Mouse (Mus musculus): Measurements from ENCODE around the gene Wdr86. TPM values are rescaled to one million over a fixed set of nuclear protein-coding genes. Genes with fewer than 3 reads are reported as not detected.

Wdr86 gene
- polyA plus RNA-seq, 1 experiment from 2014 or later: 17.5 TPM

DNA sequence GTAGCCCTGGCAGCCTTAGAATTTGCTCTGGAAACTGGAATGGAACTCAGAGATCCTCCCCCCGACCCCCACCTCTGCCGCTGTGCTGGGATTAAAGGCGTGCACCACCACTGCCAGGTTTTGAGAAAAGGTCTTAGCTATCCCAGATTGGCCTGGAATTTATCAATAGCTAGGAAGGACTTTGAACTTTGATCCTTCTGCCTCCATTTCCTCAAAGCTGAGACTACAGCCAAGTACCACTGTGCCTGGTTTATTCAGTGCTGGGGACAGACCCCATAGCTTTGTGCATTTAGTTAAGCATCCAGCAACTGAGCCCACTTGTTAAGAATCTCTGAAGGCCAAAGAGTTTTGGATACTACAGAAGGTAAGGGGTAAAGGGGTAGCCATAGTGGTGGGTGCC is 26.4 kb upstream of the Wdr86 start:
- no peak for DNase-seq (ENCODE audit: low spot score)
- Histone ChIP-seq H3K36me3 (ENCODE audit: control insufficient read depth, insufficient read depth, low read length) (no peaks in the 10 kb centered on the region), H3K27ac (ENCODE audit: low read depth, low read length) (no peak overlapping the region), H3K4me2 (replicated peaks; ENCODE audit: low read depth, low read length) (no peak overlapping the region), H3K9me3 (ENCODE audit: control insufficient read depth, low read length) (no peaks in the 10 kb centered on the region), H3K4me3 (ENCODE audit: low read depth, low read length) (no peak overlapping the region), H3K4me1 (replicated peaks; ENCODE audit: control insufficient read depth, insufficient read depth, low read length) (no peaks in the 10 kb centered on the region), H3K27me3 (ENCODE audit: control insufficient read depth, insufficient read depth, low read length) (no peaks in the 10 kb centered on the region), H3K9ac (ENCODE audit: low read depth, low read length) (no peak overlapping the region)
- WGBS: 63% methylated on average over 3 of the region's 3 CpGs
- ATAC-seq (ENCODE audit: low FRiP score): no peak

DNA sequence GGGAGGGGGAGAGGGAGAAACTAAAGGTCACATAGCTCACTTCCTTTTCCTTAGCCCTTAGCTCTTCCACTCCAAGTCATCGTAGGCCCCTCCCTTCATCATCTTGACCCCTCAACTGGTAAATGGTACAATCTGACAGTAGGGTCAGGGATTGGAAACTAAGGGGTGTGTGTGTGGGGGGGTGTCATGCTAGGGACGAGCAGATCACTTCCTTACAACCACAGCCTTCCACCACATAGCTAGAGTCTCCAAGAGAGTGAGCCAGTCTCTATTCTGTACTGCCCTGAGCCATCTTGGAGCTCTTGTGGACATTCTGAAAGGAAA is 21.6 kb upstream of the Wdr86 start:
- DNase-seq (ENCODE audit: low spot score) (peak; percentile 52), ATAC-seq (ENCODE audit: low FRiP score) (no peak)
- no peak overlapping the region for H3K4me3 ChIP-seq (ENCODE audit: low read depth, low read length)
- H3K4me2 ChIP-seq (replicated peaks; ENCODE audit: low read depth, low read length): peak overlapping the region; percentile 96; the same call in 1 of the 2 replicates
- WGBS: 7% methylated on average over 2 of the region's 2 CpGs
- H3K27me3 ChIP-seq (ENCODE audit: control insufficient read depth, insufficient read depth, low read length): no peaks in the 10 kb centered on the region
- H3K9ac ChIP-seq (ENCODE audit: low read depth, low read length): no peak overlapping the region
- H3K4me1 ChIP-seq (replicated peaks; ENCODE audit: control insufficient read depth, insufficient read depth, low read length): peaks cover 9% of the 10 kb centered on the region; the same call in 1 of the 2 replicates
- H3K36me3 ChIP-seq (ENCODE audit: control insufficient read depth, insufficient read depth, low read length): no peaks in the 10 kb centered on the region
- no peak overlapping the region for H3K27ac ChIP-seq (ENCODE audit: low read depth, low read length)
- no peaks in the 10 kb centered on the region for H3K9me3 ChIP-seq (ENCODE audit: control insufficient read depth, low read length)

DNA sequence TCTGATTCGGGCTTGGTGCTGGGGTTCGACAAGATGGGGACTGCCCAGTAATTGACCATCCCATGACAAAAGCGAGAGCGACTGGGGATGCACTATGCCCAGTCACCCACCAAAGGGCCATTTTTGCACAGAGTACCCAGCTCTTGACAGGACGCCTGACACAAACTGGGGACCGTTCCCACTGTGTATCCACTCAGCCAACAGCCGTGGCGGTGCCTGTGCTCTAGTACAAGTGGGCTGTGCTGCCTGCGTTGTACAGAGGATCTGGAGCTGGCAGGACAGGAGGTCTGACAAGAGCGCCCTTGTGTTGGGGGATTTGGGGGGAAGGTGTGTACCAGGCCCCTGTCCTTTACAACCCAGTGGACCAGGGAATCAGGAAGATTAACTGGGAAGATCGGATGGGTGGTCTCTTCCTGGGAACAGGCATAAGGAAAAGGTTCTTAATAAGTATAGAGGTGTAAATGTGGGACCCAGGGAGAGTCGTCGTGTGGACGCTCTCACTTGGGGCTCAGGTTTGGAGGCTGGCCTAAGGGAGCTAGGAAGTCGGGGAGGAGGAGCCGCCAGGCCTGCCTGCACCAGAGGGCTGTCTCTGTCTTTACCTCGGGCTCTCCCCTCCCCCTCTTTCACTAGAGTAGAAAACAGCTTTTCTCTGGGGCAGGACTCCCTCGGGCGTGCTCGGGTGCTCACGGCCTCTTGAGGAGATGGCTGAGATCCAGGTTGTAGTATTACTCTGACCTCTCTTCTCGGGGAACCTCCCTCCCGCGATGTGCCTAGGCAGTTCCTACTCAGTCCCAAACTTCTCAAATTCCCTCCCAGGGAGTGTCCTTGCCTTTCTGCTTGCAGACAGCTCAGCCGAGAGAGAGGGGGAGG is 21.0 kb upstream of the Wdr86 start:
- H3K4me3 ChIP-seq (ENCODE audit: low read depth, low read length): peak overlapping the region; percentile 57
- H3K27ac ChIP-seq (ENCODE audit: low read depth, low read length): 0 out of 2 replicates have a peak overlapping the region, but pooled peaks have one; percentile 27
- peaks cover 9% of the 10 kb centered on the region; the same call in 1 of the 2 replicates for H3K4me1 ChIP-seq (replicated peaks; ENCODE audit: control insufficient read depth, insufficient read depth, low read length)
- peak overlapping the region; percentile 74 for H3K9ac ChIP-seq (ENCODE audit: low read depth, low read length)
- peak; percentile 58 for DNase-seq (ENCODE audit: low spot score)
- H3K4me2 ChIP-seq (replicated peaks; ENCODE audit: low read depth, low read length): peak overlapping the region; percentile 96
- WGBS: 3% methylated on average over 25 of the region's 25 CpGs
- H3K27me3 ChIP-seq (ENCODE audit: control insufficient read depth, insufficient read depth, low read length): no peaks in the 10 kb centered on the region
- H3K9me3 ChIP-seq (ENCODE audit: control insufficient read depth, low read length): no peaks in the 10 kb centered on the region
- no peaks in the 10 kb centered on the region for H3K36me3 ChIP-seq (ENCODE audit: control insufficient read depth, insufficient read depth, low read length)
- ATAC-seq (ENCODE audit: low FRiP score): peak; percentile 52

DNA sequence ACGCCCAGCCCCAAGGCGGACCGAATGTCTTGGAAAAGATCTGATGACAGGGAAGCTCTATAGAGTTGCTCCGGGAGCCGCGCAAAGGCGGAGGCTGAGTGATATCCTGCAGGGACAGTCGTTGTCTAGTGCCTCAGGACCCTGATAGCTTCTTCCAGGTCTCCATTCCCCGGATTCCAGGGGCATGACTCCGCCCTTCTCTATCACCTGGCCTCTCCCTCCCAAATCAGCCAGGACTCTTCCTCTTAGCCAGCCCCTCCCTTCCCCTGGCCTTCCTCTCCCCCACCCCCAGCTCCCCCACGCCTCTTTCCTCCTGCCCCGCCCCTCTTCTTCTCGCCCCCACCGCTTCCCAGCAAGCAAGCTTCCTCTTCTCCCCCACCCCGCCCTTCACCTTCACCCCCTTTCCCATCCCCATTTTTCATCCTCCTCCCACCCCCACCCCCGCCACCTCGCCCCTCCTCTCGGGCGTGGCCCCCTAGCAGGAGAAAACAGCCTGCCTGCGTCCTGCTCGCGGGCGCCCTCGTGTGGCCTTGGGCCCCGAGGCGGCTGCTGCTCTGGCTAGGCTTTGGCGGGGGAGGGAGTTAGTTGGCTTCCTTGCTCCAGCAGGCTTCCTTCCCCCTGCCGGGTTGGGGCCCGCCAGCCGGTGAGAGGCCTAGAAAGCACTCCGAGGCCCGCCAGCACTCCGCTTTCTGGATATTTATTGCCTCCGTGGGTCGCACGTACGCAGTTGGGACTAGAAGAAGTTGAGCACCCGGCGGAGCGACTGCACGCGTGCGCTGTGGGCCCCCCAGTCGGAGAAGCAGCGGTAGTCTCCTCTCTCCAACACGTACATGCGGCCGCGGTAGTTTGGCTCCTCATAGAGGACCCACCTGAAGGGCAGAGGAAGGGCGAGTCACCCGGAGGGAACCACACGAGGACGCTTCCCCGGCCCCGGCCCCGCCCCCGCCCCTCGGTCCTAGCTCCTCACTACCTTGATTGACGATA is 20.1 kb upstream of the Wdr86 start:
- WGBS: under 1% methylated on average over 54 of the region's 59 CpGs
- Histone ChIP-seq H3K4me2 (replicated peaks; ENCODE audit: low read depth, low read length) (peak overlapping the region; percentile 96), H3K9me3 (ENCODE audit: control insufficient read depth, low read length) (no peaks in the 10 kb centered on the region), H3K27me3 (ENCODE audit: control insufficient read depth, insufficient read depth, low read length) (no peaks in the 10 kb centered on the region), H3K9ac (ENCODE audit: low read depth, low read length) (peak overlapping the region; percentile 74), H3K36me3 (ENCODE audit: control insufficient read depth, insufficient read depth, low read length) (no peaks in the 10 kb centered on the region), H3K27ac (ENCODE audit: low read depth, low read length) (peak overlapping the region; percentile 30; the same call in 1 of the 2 replicates), H3K4me1 (replicated peaks; ENCODE audit: control insufficient read depth, insufficient read depth, low read length) (peaks cover 9% of the 10 kb centered on the region; the same call in 1 of the 2 replicates), H3K4me3 (ENCODE audit: low read depth, low read length) (peak overlapping the region; percentile 57)
- ATAC-seq (ENCODE audit: low FRiP score) (peak; percentile 76), DNase-seq (ENCODE audit: low spot score) (peak; percentile 95)

DNA sequence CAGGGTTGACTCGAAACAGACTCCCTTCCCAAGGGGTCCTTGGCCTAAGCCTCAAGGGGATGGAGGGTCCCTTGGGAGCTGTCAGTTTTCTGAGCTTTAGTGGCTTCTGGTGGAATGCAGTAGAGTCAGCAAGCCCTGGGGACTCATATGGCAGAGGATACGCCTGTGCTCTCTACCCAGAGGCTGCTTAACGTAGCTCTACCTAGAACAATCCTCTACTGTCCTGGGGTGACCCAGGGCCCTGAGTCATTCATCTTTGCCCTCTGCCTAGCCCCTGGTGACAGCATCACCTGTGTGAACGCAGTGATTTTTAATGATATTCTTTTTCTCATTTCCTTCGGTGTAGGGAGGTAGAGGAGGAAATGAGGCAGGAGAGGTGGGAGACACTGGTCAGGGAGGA is 19.2 kb upstream of the Wdr86 start:
- ATAC-seq (ENCODE audit: low FRiP score) (peak; percentile 25), DNase-seq (ENCODE audit: low spot score) (no peak)
- Histone ChIP-seq H3K36me3 (ENCODE audit: control insufficient read depth, insufficient read depth, low read length) (no peaks in the 10 kb centered on the region), H3K4me2 (replicated peaks; ENCODE audit: low read depth, low read length) (peak overlapping the region; percentile 96), H3K4me1 (replicated peaks; ENCODE audit: control insufficient read depth, insufficient read depth, low read length) (peaks cover 9% of the 10 kb centered on the region; the same call in 1 of the 2 replicates), H3K9ac (ENCODE audit: low read depth, low read length) (no peak overlapping the region), H3K4me3 (ENCODE audit: low read depth, low read length) (peak overlapping the region; percentile 57), H3K27ac (ENCODE audit: low read depth, low read length) (no peak overlapping the region), H3K27me3 (ENCODE audit: control insufficient read depth, insufficient read depth, low read length) (no peaks in the 10 kb centered on the region), H3K9me3 (ENCODE audit: control insufficient read depth, low read length) (no peaks in the 10 kb centered on the region)
- WGBS: 61% methylated on average over 5 of the region's 5 CpGs

DNA sequence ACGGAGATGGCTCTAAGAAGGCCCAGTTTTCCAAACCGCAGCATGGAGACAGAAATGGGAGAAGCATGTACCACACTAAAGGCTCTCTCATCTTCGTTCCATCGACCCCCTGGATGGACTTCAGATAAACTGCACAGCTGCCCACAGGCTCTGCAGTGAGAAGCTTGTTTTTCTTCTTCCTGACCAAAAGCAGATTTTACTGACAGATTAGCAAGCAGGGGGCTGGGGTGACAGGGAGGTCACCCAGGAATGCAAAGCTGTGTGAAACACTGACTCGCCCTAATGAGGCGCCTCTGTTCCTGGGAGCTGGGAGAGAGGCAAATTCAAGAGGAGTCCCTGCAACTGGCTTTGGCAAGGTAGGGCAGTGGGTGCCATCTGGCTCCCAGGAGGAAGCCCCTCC is 17.0 kb upstream of the Wdr86 start:
- no peak for DNase-seq (ENCODE audit: low spot score)
- H3K27me3 ChIP-seq (ENCODE audit: control insufficient read depth, insufficient read depth, low read length): no peaks in the 10 kb centered on the region
- no peaks in the 10 kb centered on the region for H3K9me3 ChIP-seq (ENCODE audit: control insufficient read depth, low read length)
- no peak for ATAC-seq (ENCODE audit: low FRiP score)
- 0 out of 2 replicates have a peak overlapping the region, but pooled peaks have one; percentile 19 for H3K9ac ChIP-seq (ENCODE audit: low read depth, low read length)
- 12% methylated on average over 6 of the region's 6 CpGs for WGBS
- no peak overlapping the region for H3K4me3 ChIP-seq (ENCODE audit: low read depth, low read length)
- no peak overlapping the region for H3K27ac ChIP-seq (ENCODE audit: low read depth, low read length)
- H3K4me1 ChIP-seq (replicated peaks; ENCODE audit: control insufficient read depth, insufficient read depth, low read length): peaks cover 9% of the 10 kb centered on the region; the same call in 1 of the 2 replicates
- no peak overlapping the region for H3K4me2 ChIP-seq (replicated peaks; ENCODE audit: low read depth, low read length)
- no peaks in the 10 kb centered on the region for H3K36me3 ChIP-seq (ENCODE audit: control insufficient read depth, insufficient read depth, low read length)

DNA sequence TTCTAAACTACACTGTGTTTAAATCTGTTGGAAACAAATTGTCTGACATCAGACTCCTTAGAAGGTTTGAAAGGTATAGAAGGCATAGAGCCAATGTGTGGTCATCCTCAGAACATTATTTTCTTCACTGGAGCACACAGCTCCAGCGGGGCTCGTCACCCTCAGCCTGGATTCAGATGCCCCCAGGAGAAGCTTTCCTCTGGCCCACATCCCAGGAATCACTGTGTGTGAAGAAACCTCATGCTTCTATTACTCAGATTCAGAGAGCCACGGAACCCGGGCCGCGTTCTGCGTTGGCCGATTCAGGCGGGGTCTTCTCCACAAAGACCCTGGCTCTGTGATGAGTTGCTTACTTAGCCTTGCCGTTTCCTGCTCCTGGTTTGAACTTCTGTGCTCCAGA is 13.4 kb upstream of the Wdr86 start:
- Histone ChIP-seq H3K27me3 (ENCODE audit: control insufficient read depth, insufficient read depth, low read length) (no peaks in the 10 kb centered on the region), H3K4me3 (ENCODE audit: low read depth, low read length) (no peak overlapping the region), H3K4me2 (replicated peaks; ENCODE audit: low read depth, low read length) (no peak overlapping the region), H3K36me3 (ENCODE audit: control insufficient read depth, insufficient read depth, low read length) (no peaks in the 10 kb centered on the region), H3K27ac (ENCODE audit: low read depth, low read length) (no peak overlapping the region), H3K9me3 (ENCODE audit: control insufficient read depth, low read length) (no peaks in the 10 kb centered on the region), H3K4me1 (replicated peaks; ENCODE audit: control insufficient read depth, insufficient read depth, low read length) (0 out of 2 replicates have a peak, but pooled peaks cover 6% of the 10 kb centered on the region), H3K9ac (ENCODE audit: low read depth, low read length) (no peak overlapping the region)
- ATAC-seq (ENCODE audit: low FRiP score) (no peak), DNase-seq (ENCODE audit: low spot score) (no peak)
- 94% methylated on average over 10 of the region's 10 CpGs for WGBS

DNA sequence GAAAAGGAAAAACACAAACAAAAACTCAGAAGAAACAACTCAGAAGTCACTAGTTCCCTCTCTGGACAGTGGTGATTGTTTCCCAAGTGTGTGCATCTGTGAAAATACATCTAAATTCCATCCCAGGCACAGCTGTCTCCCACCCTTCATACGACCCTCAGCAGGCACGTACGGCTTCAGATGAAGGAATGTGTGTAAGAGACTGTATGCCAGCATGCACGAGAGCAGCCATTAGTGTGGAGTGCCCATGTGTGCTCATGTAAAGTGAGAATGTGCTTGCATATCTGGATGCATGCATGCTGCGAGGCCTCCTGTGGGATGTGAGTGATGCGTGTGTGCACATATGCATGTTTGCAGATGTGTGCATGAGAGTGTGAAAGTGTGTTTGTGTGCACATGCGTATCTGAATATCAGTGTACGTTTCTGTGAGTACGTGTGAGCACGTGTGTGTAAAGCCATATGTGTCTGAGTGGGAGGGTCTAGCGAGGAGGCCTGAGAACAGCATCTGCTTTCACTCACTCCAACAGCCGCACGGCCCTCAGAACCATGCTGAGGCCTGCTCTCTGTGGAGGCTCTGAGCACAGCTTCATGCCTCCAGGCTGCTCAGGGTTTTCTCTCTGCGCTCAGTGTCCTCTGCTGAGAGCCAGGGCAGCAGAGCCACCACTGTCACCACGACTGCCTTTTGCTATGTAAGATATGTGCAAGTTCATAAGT is 10.8 kb upstream of the Wdr86 start:
- ATAC-seq (ENCODE audit: low FRiP score) (no peak), DNase-seq (ENCODE audit: low spot score) (no peak)
- Histone ChIP-seq H3K4me1 (replicated peaks; ENCODE audit: control insufficient read depth, insufficient read depth, low read length) (0 out of 2 replicates have a peak, but pooled peaks cover 2% of the 10 kb centered on the region), H3K27me3 (ENCODE audit: control insufficient read depth, insufficient read depth, low read length) (no peaks in the 10 kb centered on the region), H3K9me3 (ENCODE audit: control insufficient read depth, low read length) (no peaks in the 10 kb centered on the region), H3K4me3 (ENCODE audit: low read depth, low read length) (no peak overlapping the region), H3K27ac (ENCODE audit: low read depth, low read length) (no peak overlapping the region), H3K9ac (ENCODE audit: low read depth, low read length) (no peak overlapping the region), H3K36me3 (ENCODE audit: control insufficient read depth, insufficient read depth, low read length) (no peaks in the 10 kb centered on the region), H3K4me2 (replicated peaks; ENCODE audit: low read depth, low read length) (no peak overlapping the region)
- WGBS: 70% methylated on average over 15 of the region's 15 CpGs
